Mouse (Mus musculus) liver, postnatal 0 days (tissue): ENCODE measurements at regions not wholly inside any gene's neighbourhood (a gene's known extent, or its start where the extent isn't known, plus 50 kb on each side); places are given as distances from the start of the nearest gene placed in this dataset.

Experiments
- CTCF ChIP-seq: sonication (generic); IDR thresholded peaks from 2 replicates; pipeline ENCODE4 v1.5.1; 2016; ENCODE audit warnings: antibody characterized with exemption, low read depth
- EP300 ChIP-seq: IDR thresholded peaks from 2 replicates; pipeline ENCODE4 v1.6.1; 2016; ENCODE audit warnings: antibody characterized with exemption, low read depth, mild to moderate bottlenecking

DNA sequence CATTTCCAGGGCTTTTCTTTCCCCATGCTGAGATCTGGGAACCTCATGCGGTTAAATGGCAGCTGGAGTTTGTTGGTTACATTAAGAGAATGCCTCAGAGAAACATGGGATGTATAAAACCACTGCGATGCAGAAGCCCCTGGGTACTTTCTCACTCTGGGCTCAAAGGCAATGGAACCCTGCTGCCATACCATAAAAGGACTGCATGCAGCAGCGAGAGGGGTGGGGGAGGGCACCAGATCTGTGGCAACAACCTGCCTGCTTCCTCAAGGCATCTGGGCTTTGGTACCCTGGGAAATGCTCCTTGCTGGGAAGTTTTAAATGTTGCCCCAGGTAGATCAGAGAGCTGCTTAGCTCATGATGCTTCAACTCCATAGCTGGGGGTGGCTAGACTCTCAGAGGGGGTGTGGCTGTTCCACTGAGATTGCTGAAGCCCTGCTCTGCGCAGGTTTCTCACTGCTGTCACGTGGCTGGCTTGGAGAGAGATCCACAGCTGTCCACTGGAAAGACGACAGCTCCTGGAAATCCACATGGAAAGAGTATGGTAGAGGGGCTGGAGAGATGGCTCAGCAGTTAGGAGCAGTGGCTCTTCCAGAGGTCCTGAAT lies 75.8 kb upstream of the Ntrk2 start:
- no peak for TF ChIP-seq CTCF
- TF ChIP-seq EP300 = no peak
